Mouse (Mus musculus) embryo, embryonic 11 days (tissue): ENCODE measurements around the gene Tmem50a.

Experiments
- DNase-seq: peaks from one replicate; pipeline ENCODE4 v3.0.0-alpha.2; 2015

Gene Tmem50a

DNA sequence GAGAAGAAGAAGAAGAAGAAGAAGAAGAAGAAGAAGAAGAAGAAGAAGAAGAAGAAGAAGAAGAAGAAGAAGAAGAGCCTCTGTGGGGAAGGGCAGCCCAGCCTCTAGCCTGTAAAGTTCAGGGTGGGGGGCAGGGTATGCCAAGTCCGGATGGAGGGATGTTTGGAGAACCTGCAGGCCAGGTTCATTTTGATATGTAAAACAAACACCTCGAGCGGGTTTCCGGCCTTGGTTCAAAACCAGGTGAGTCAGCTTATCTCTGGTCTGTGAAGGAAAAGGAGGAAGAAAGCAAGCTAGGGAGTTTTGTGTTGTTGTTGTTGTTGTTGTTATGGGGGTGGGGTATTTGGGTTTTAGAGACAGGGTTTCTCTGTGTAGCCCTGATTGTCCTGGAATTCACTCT lies 43.3 kb downstream of the Tmem50a start:
- DNase-seq: no peak

- no peak for DNase-seq
Measured at GRCm38 (mm10) chr4:134869815-134870375, 44.9 kb downstream of the Tmem50a start.

DNA sequence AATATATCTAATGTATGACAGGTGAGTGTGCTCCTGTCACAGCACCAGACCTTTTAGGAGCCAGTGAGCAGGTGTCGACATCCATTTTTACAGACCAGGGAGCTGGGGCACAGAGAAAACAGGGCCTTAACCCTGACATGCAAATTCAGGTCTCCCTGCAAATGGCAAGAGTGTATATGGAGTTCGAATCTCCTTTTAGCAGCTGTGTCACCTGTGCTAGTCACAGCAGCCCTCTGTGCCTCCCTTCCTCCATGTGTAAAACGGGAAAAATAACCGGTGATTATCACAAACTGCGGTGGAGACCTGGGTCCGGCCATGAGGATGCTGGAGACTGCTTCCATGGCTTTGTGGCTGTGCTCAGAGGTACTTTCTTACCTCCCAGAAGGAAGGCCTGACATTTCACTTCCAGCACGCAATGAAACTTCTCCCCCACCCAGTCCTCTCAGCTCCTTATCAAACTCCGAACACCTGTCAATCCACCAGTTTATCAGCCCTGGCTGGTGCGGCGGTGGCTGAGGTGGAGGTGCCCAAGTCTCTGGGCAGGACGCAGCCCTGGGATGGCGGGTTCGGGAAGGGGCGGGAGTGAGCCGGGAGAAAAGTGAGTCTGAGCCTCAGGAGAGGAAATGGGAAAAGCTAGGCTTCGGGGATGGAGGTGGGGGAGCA lies 45.6 kb downstream of the Tmem50a start:
- no peak for DNase-seq

GRCm38 (mm10) chr4:134868490-134868889 lies 46.3 kb downstream of the Tmem50a start:
- DNase-seq: no peak

GRCm38 (mm10) chr4:134868065-134868464 lies 46.8 kb downstream of the Tmem50a start:
- no peak for DNase-seq

- no peak for DNase-seq
Measured at GRCm38 (mm10) chr4:134867661-134868060, 47.2 kb downstream of the Tmem50a start.

DNA sequence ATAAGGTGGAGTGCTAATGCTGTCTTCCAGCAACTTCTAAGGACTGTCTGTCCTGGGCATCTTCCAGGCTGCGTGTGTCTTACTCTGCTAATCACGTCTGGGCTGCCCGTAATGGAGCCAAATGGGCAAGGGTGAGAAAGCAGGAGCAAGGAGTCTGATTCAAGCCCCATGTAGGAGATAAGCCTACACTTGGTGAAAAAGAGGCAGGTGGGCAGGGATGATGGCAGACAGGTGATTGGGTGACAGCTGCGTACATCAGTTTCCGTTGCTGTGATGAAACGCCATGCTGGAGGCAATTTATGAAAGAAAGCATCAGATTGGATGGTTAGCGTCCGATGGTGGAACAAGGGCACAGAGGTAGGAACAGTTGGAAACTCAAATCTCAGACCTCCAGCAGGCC lies 47.6 kb downstream of the Tmem50a start:
- no peak for DNase-seq

DNA sequence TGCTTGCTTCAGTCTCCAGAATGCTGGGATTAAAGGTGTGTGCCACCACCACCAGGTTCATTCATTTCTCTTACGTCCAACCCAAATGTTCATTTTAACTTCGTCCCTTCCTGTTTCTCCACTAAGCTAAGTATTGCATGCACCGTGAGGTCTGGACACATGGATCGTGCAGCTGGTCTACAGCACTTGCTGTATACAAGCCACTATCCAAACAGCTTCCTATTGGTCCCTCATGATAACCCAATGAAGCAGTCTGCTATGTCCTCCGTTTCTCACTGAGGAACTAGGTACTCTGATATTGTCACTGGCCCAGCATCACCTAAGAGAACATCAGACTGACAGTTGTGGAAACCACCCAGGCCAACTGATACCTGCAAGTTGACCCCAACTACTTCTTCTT lies 49.0 kb downstream of the Tmem50a start:
- no peak for DNase-seq

DNA sequence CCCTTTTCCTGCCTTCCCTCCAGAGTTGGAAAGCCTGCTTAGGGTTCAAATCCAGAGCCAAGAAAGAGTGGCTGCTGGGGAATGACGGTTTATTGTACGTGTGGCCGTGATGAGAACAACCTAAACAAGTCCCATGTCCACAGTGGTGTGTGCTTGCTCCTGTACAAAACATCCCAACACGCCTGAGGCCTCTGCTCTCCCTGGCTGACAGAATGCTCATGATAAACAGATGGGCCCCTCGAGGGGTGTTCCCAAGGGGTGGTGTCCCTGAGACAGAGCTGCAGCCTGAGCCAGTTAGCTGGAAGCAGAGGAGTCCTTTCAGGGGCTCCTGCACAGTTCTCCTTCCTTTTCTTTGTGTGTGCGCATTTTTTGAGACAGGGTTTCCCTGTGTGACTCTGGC lies 49.5 kb downstream of the Tmem50a start:
- no peak for DNase-seq

DNA sequence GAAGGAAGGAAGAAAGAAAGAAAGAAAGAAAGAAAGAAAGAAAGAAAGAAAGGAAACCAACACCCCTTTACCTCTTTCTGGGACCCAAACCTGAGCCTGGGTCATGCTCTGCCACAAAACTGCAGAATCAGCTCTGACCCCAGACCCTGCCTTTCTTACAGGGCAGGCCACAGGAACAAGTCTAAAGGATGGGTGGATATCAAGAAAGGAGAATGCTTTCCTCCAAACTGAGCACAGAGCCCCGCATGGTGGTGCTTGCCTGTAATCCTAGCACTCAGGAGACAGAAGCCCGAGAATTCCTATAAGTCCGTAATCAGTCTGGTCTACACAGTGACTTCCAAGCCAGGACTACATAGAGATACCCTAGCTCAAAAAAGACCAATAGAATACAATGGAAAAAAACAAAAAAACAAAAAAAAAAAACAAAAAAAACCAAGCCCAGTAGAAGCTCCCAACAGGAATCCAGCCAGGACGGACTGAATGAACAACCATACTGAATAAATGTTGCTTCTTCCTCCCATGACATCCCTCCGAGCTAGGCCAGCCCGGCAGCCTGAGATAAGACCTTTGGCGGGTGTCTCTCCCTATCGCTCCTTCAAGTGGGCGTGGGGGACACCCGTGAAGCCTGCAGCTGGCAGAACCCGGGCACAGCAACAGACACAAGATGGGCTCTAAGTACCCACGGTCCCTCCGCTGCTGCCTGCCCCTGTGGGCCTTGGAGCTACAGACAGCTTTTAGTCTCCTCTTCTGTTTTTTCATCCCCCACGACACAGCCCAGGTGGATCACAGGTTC lies 50.7 kb downstream of the Tmem50a start, which contains the start of gene Rhd:
Rhd (plus strand) TSS at position 600 of the 793 bp plus-strand sequence.
- DNase-seq: no peak

GRCm38 (mm10) chr4:134862996-134863395 lies 51.8 kb downstream of the Tmem50a start:
- DNase-seq: no peak

DNA sequence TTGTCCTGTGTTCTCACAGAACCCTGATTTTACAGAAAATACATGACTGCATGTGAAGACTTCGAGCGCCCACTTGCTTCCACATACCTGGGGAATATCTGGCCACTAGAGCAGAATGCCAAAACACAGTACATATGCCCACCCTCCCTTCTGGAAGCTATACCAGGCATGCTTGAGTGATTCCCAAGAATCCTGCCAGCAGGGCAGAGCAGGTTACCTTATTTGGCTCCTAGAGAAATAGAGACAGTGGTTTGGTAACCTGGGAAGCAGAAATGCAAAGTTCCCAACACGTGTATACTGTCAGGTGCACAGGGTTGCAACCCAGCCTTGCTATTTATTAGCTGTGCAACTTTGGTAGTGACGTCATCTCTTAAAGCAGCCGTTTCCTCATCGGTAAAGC lies 52.9 kb downstream of the Tmem50a start:
- no peak for DNase-seq

DNA sequence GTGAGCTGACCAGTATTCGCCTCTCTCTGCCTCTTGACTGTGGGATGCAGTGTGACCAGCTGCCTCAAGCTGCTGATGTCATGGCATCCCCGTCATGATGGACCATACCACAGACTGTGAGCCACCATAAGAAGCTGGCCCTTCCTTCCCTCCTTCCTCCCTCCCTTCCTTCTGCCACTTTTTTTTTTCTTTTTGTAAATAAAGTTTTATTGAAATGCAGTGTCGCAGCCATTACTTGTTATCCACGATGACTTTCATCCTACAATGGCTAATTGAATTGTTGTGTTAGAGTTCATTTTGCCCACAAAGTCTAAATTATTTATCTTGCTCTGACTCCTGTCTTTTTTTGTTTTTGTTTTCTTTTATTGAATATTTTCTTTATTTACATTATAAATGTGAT lies 56.3 kb downstream of the Tmem50a start:
- no peak for DNase-seq

- no peak for DNase-seq
Measured at GRCm38 (mm10) chr4:134856501-134856900, 58.3 kb downstream of the Tmem50a start.

DNA sequence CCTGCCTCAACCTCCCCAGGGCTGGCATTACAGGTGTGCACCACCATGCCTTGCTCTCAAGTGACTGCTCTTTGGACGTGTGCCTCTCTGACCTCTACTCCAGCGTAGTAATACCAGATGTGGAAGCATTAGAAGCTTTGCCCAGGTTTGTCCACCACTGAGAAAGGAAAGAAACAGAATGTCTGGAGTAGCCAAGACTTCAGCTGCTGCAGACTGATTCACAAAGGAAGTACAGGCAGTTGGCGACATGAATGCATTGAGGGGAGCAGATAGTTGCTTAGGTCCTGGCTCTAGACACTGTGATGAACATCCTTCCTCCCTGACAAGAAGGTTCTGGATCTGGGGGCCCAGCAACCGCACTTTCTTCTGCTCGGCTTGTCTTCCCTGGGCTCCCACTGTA lies 58.8 kb downstream of the Tmem50a start:
- DNase-seq: no peak

DNA sequence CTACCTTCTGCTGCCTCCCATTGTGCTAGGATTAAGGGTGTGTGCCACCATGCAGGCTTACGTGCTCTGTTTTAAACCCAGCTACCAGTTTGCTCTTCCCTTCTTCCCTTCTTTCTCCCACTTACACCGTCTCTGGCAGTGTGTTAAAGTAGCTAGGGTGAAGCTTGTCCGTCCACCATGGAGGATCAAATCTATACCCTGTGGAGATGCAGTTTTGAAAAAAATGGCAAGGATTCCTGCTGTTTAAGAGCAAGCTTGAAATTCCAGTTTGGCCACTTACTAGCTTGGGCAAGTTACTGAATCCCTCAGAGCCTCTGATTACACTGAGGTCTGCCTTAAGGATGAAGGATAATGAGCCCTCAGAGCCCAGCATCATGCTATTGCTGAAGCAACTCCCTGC lies 59.5 kb downstream of the Tmem50a start:
- DNase-seq: no peak

GRCm38 (mm10) chr4:134853637-134854485 lies 61.0 kb downstream of the Tmem50a start:
- DNase-seq: peak; percentile 96

GRCm38 (mm10) chr4:134853259-134853636 lies 61.6 kb downstream of the Tmem50a start, which contains the start of gene Maco1:
Gene Maco1 (minus strand): TSS chr4:134853345.
- peak; percentile 98 for DNase-seq

GRCm38 (mm10) chr4:134852438-134853255 lies 62.2 kb downstream of the Tmem50a start:
- DNase-seq: peak; percentile 69

DNA sequence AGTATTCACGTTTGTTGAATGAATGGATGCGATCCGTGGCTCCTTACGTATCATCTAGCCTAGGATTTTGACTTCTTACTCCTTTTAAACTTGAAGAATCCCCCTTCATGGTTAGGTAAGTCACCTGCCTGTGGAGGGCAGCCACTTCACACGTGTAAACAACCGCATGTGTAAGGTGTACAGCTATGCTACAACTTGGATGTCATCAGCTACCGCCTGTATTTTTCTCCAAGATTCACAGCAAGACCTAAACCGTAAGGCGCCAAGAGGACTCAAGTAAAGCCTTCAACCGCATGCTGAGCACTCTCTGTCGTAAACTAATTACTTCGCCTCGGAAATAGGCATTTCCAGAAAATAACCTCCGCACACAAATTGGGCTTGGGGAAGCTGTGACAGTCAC lies 62.9 kb downstream of the Tmem50a start:
- peak; percentile 33 for DNase-seq

GRCm38 (mm10) chr4:134851236-134851635 lies 63.6 kb downstream of the Tmem50a start:
- no peak for DNase-seq

GRCm38 (mm10) chr4:134850551-134850950 lies 64.3 kb downstream of the Tmem50a start:
- DNase-seq: no peak
